Mouse (Mus musculus): ENCODE measurements at regions not wholly inside any gene's neighbourhood (a gene's known extent, or its start where the extent isn't known, plus 50 kb on each side); places are given as distances from the start of the nearest gene placed in this dataset.

DNA sequence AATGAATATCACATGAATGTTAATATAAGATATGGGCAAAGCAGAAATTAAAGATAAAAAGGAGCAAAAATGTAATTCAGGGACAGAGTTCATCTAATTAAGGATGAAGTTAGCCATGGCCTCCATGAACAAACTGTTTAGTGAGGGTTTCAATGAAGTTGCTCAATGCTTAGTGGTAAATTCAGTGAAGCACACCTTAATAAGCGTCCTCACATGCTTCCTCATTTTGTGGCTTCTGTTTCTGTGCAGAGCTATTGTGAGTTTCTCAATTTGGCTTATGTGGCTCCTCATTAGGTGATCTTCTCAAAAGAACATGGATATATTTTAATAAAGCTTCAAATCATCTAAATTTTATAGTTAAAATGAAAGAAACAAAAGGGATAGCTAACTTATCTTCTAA, 1174.8 kb upstream of the Slc10a2 start:
- H3K4me1 ChIP-seq (replicated peaks), result no peaks in the 10 kb centered on the region
- H3K27ac ChIP-seq, result no peak overlapping the region
- H3K4me3 ChIP-seq, result no peak overlapping the region
- H3K9ac ChIP-seq, result no peak overlapping the region
- 85% methylated on average over 1 of the region's 1 CpGs for WGBS
- H3K9me3 ChIP-seq, result no peaks in the 10 kb centered on the region
- no peaks in the 10 kb centered on the region for H3K27me3 ChIP-seq
- H3K4me2 ChIP-seq, result no peak overlapping the region
- ATAC-seq (ENCODE audit: low FRiP score), result no peak
- no peaks in the 10 kb centered on the region for H3K36me3 ChIP-seq
